Mouse (Mus musculus) E14TG2a.4 (cell line): ENCODE measurements around the gene Sncb.

Experiments
- CTCF ChIP-seq: conservative IDR thresholded peaks from 2 replicates; pipeline ENCODE4 v1.5.1; 2014; ENCODE audit warnings: low read length
- POU5F1 ChIP-seq: IDR thresholded peaks from 2 replicates; pipeline ENCODE4 v1.6.1; 2014; ENCODE audit warnings: low read length, borderline replicate concordance

DNA sequence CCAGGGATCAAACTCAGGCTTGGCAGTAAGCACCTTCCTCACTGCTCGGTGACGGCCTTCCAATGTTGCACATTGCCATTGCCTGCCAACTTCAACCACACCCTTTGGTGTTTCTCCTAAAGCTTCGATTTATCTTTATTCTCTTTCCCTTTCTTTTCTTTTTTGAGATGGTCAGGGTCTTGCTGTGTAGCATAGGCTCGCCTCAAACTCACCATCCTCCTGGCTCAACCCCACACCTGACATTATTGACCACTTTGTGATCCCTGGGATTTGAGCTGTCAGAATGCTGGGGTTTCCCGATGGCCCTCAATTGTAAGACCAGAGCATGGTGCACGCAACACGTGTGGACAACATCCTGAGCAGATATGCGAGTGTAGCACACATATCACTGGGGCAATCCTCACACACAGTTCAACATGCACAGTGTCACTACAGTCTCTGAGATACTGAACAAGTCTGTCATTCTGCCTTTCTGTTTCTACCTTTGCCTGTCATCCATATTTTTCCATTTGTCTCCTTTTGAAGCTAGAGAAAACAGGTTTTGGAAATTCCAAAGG lies 10.2 kb downstream of the Sncb start:
- TF ChIP-seq CTCF (no peak), POU5F1 (no peak)
